Mouse (Mus musculus): ENCODE data around the gene Sema4a.

The Sema4a gene

GRCm38 (mm10) chr3:88486043-88486442 lies 25.1 kb upstream of the Sema4a start:
- no peak for DNase-seq (ENCODE audit: low read depth)

GRCm38 (mm10) chr3:88484597-88485316 lies 23.8 kb upstream of the Sema4a start:
- no peak for DNase-seq (ENCODE audit: low read depth)

- DNase-seq (ENCODE audit: low read depth) = no peak
Observed at GRCm38 (mm10) chr3:88483621-88484020, 22.6 kb upstream of the Sema4a start.

- no peak for DNase-seq (ENCODE audit: low read depth)
Observed at GRCm38 (mm10) chr3:88483141-88483540, 22.2 kb upstream of the Sema4a start.

- no peak for DNase-seq (ENCODE audit: low read depth)
Observed at GRCm38 (mm10) chr3:88482336-88482735, 21.4 kb upstream of the Sema4a start.

GRCm38 (mm10) chr3:88481372-88482040 lies 20.5 kb upstream of the Sema4a start:
- no peak for DNase-seq (ENCODE audit: low read depth)

GRCm38 (mm10) chr3:88480679-88481078 lies 19.7 kb upstream of the Sema4a start:
- DNase-seq (ENCODE audit: low read depth) = no peak

- DNase-seq (ENCODE audit: low read depth) = no peak
Observed at GRCm38 (mm10) chr3:88479828-88480227, 18.8 kb upstream of the Sema4a start.

- DNase-seq (ENCODE audit: low read depth) = no peak
Observed at GRCm38 (mm10) chr3:88479163-88479562, 18.2 kb upstream of the Sema4a start.

- DNase-seq (ENCODE audit: low read depth) = no peak
Observed at GRCm38 (mm10) chr3:88477735-88478134, 16.8 kb upstream of the Sema4a start.

- no peak for DNase-seq (ENCODE audit: low read depth)
Observed at GRCm38 (mm10) chr3:88476403-88476802, 15.4 kb upstream of the Sema4a start.

- no peak for DNase-seq (ENCODE audit: low read depth)
Observed at GRCm38 (mm10) chr3:88473571-88473970, 12.6 kb upstream of the Sema4a start.

GRCm38 (mm10) chr3:88473020-88473419 lies 12.0 kb upstream of the Sema4a start:
- no peak for DNase-seq (ENCODE audit: low read depth)

GRCm38 (mm10) chr3:88470943-88471479 lies 10.0 kb upstream of the Sema4a start:
- no peak for DNase-seq (ENCODE audit: low read depth)

- no peak for DNase-seq (ENCODE audit: low read depth)
Observed at GRCm38 (mm10) chr3:88469466-88469865, 8.5 kb upstream of the Sema4a start.

- DNase-seq (ENCODE audit: low read depth) = no peak
Observed at GRCm38 (mm10) chr3:88467116-88467824, 6.3 kb upstream of the Sema4a start.

GRCm38 (mm10) chr3:88465127-88465526 lies 4.1 kb upstream of the Sema4a start:
- peak; percentile 75 for DNase-seq (ENCODE audit: low read depth)

- DNase-seq (ENCODE audit: low read depth) = no peak
Observed at GRCm38 (mm10) chr3:88464425-88464824, 3.4 kb upstream of the Sema4a start.

- no peak for DNase-seq (ENCODE audit: low read depth)
Observed at GRCm38 (mm10) chr3:88460029-88460428, 953 bp downstream of the Sema4a start.

- no peak for DNase-seq (ENCODE audit: low read depth)
Observed at GRCm38 (mm10) chr3:88458778-88459219, 2.2 kb downstream of the Sema4a start.

- DNase-seq (ENCODE audit: low read depth) = no peak
Observed at GRCm38 (mm10) chr3:88456746-88457532, 4.0 kb downstream of the Sema4a start.

GRCm38 (mm10) chr3:88456313-88456712 lies 4.7 kb downstream of the Sema4a start:
- no peak for DNase-seq (ENCODE audit: low read depth)
